Mouse (Mus musculus): ENCODE measurements at regions not wholly inside any gene's neighbourhood (a gene's known extent, or its start where the extent isn't known, plus 50 kb on each side); places are given as distances from the start of the nearest gene placed in this dataset.

DNA sequence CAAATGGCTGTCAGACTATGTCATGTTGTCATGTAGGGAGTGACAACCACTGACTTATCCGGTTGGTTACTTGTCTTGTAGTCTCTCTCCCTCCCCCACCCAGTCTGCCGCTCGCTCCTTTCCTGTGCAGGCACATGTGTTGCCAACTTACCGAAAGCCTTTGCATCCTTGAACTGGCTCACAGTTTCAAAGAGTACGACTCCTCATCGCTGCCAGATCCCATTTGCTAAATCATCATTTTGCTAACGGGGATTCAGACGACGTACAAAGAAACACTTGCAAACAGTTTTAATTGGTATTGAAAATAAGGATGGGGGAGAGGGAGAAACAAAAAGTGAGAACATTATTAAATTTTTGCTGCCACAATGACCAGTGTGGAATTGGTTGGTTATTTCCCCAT lies 582.7 kb downstream of the Vrk1 start:
- Histone ChIP-seq H3K9me3 (ENCODE audit: control insufficient read depth, low read length) (peaks cover 42% of the 10 kb centered on the region), H3K4me3 (replicated peaks) (no peak overlapping the region), H3K36me3 (ENCODE audit: control insufficient read depth) (no peaks in the 10 kb centered on the region), H3K4me1 (ENCODE audit: control insufficient read depth) (no peaks in the 10 kb centered on the region), H3K27me3 (ENCODE audit: control insufficient read depth) (no peaks in the 10 kb centered on the region)
- TF ChIP-seq GATA1 (IDR thresholded peaks at IDR 0.05; ENCODE audit: low read length): no peak
- no peak for TF ChIP-seq TAL1 (IDR thresholded peaks at IDR 0.05; ENCODE audit: low read length)

DNA sequence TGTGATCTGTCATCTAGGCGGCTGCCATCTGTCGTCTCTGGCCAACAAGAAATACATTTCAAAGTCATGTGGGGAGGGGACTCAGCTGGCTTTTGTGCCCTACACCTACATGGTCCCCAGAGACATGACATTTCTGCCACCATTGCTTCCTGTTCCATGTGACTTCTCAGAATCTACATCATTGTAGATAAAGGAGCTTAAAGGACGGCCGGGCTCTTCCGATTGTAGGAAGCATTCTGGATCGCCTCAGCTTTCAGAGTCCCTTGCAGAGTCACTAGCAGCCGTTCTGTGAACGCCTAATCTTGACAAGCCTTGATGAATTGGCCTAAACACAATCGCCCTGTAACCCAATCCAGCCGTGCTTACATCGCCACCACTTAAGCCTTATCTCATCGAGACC lies 587.6 kb downstream of the Vrk1 start:
- no peaks in the 10 kb centered on the region for H3K27me3 ChIP-seq (ENCODE audit: control insufficient read depth)
- H3K4me3 ChIP-seq (replicated peaks): no peak overlapping the region
- peaks cover 21% of the 10 kb centered on the region for H3K9me3 ChIP-seq (ENCODE audit: control insufficient read depth, low read length)
- H3K4me1 ChIP-seq (ENCODE audit: control insufficient read depth): no peaks in the 10 kb centered on the region
- H3K36me3 ChIP-seq (ENCODE audit: control insufficient read depth): no peaks in the 10 kb centered on the region
- TF ChIP-seq GATA1 (IDR thresholded peaks at IDR 0.05; ENCODE audit: low read length) (no peak), TAL1 (IDR thresholded peaks at IDR 0.05; ENCODE audit: low read length) (no peak)

DNA sequence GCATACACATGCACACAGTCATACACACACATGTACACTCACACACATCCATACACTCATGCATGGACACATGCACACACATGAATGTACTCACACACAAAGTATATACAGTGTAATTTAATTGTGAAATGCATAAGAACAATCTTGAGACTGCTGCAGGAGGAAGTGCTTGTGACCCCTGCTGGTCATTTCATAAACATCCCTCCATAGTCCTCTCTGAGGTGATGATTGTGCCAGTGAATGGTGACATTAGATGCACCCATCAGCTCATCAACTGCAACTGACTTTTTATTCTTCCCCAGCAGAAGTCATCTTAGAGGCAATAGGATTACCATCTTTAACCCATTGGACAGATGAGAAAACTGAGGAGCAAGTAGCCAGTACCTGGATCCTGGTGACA lies 597.2 kb downstream of the Vrk1 start:
- H3K4me3 ChIP-seq (replicated peaks): no peak overlapping the region
- H3K9me3 ChIP-seq (ENCODE audit: control insufficient read depth, low read length): peaks cover 68% of the 10 kb centered on the region
- TF ChIP-seq TAL1 (IDR thresholded peaks at IDR 0.05; ENCODE audit: low read length): no peak
- TF ChIP-seq GATA1 (IDR thresholded peaks at IDR 0.05; ENCODE audit: low read length): no peak

DNA sequence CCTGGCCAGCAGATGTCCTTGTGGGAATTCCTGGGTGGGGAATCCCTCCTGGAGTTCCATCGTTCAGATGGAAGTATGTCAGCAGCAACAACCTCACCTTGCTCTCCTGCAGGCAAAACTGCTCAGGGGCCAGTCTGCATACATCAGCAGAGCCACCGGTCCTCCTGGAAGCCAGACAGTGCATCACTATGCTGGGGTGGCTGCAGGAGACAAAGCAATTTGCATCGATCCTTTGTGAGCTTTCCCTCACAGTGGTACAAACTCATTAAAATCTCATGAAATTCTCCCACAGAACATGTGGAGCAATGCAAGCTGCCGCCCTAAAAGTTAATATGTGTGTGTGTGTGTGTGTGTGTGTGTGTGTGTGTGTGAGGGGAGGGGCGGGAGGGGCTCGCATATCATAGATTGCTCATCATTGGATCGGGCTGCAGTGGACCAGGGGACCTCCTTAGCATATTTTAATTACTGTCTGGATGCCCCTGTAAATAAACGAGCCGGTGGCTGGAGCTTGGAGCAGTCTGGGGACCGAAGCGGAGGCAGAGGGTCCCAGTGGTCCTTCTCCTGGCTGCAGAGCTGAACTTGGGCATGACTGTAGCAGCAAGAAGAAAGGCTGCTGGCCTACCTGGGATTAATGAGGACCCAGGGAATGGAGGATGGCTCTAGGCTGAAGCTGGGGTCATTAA lies 597.8 kb downstream of the Vrk1 start:
- Histone ChIP-seq H3K27me3 (ENCODE audit: control insufficient read depth) (no peaks in the 10 kb centered on the region), H3K4me1 (ENCODE audit: control insufficient read depth) (no peaks in the 10 kb centered on the region), H3K36me3 (ENCODE audit: control insufficient read depth) (no peaks in the 10 kb centered on the region), H3K9me3 (ENCODE audit: control insufficient read depth, low read length) (peaks cover 73% of the 10 kb centered on the region), H3K4me3 (replicated peaks) (no peak overlapping the region)
- TF ChIP-seq GATA1 (IDR thresholded peaks at IDR 0.05; ENCODE audit: low read length) (no peak), TAL1 (IDR thresholded peaks at IDR 0.05; ENCODE audit: low read length) (no peak)

More for the DNA sequence above, 597.2 kb downstream of the Vrk1 start:
- H3K27me3 ChIP-seq (ENCODE audit: control insufficient read depth): no peaks in the 10 kb centered on the region
- H3K36me3 ChIP-seq (ENCODE audit: control insufficient read depth): no peaks in the 10 kb centered on the region
- no peaks in the 10 kb centered on the region for H3K4me1 ChIP-seq (ENCODE audit: control insufficient read depth)

DNA sequence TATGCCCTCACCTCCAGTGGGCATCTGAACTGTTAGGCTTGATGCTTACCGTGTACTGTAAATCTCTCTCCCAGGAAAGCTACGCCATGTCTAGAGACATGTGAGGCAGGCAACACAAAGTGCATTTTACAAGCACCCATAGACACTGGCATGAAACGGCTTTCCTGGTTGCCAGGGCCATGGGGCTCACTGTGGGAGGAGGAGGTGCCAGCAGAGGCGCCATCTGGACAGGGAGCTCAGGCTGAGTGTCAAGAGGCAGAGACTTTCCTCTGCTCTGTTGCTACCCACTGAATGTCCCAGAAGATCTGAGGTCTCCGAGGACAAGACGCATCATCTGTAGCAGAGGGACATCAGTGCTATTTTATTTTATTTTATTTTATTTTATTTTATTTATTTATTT lies 608.7 kb downstream of the Vrk1 start:
- H3K4me3 ChIP-seq (replicated peaks): no peak overlapping the region
- peaks cover 72% of the 10 kb centered on the region for H3K9me3 ChIP-seq (ENCODE audit: control insufficient read depth, low read length)
- no peaks in the 10 kb centered on the region for H3K36me3 ChIP-seq (ENCODE audit: control insufficient read depth)
- no peaks in the 10 kb centered on the region for H3K27me3 ChIP-seq (ENCODE audit: control insufficient read depth)
- no peaks in the 10 kb centered on the region for H3K4me1 ChIP-seq (ENCODE audit: control insufficient read depth)
- no peak for TF ChIP-seq TAL1 (IDR thresholded peaks at IDR 0.05; ENCODE audit: low read length)
- TF ChIP-seq GATA1 (IDR thresholded peaks at IDR 0.05; ENCODE audit: low read length): no peak

DNA sequence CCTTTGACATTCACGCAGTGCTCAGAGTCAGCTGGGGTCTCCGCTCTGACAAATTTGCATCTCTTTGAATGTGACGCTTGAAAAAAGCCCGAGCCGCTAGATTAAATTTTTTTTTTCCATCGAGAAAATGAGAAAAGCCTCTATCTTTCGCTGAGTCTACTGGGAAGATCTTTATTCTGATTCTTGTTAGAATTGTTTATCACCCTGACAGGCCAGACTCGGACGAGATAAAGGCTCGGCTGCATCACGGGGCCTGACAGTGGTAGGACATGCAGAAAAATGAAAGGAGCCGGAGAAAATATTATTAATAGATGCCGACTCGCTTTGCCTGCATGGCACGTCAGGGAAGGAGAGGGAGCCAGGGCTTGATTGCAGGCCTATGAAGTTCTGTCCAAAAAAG lies 616.8 kb downstream of the Vrk1 start:
- no peak overlapping the region for H3K4me3 ChIP-seq (replicated peaks)
- H3K9me3 ChIP-seq (ENCODE audit: control insufficient read depth, low read length): peaks cover 63% of the 10 kb centered on the region
- no peaks in the 10 kb centered on the region for H3K36me3 ChIP-seq (ENCODE audit: control insufficient read depth)
- H3K27me3 ChIP-seq (ENCODE audit: control insufficient read depth): no peaks in the 10 kb centered on the region
- TF ChIP-seq GATA1 (IDR thresholded peaks at IDR 0.05; ENCODE audit: low read length) (no peak), TAL1 (IDR thresholded peaks at IDR 0.05; ENCODE audit: low read length) (no peak)
- no peaks in the 10 kb centered on the region for H3K4me1 ChIP-seq (ENCODE audit: control insufficient read depth)

DNA sequence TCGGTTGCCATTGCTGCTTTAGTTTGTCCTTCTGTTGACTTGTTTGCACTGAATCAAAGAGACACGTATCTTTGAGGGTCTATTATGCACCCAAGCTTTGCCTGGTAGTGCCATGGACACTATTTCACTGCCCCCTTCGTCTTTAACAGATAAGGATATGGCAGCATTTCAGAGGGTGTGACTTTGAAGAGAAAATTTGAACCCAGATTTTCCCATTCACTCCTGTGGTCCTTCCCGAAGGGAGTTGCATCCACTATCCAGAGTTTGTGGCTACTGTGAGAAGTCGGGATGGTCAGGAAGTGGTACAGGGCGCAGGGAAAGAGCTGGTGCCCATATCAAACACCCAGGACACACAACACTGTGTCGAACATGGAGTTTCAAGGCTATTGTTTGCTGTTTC lies 622.5 kb downstream of the Vrk1 start:
- H3K4me3 ChIP-seq (replicated peaks): no peak overlapping the region

DNA sequence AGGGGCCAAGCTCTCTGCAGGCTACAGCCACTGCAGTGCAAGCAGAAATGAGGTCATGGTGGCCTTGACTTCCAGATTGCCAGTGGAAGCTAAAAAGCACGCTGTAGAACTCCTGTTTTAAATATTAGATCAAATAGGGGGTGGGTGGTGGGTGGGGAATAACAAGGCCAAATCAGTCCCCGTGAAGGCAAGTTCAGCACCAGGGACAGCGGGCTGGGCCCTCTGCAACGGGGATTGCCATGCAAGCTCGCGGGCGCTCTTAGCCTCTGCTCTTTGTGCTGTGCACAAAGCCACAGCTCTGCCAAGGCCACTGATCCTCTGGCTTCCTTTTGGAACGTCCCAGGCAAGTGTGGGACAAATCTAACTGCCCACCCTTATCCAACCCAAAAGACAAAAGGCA lies 623.1 kb downstream of the Vrk1 start:
- no peaks in the 10 kb centered on the region for H3K4me1 ChIP-seq (ENCODE audit: control insufficient read depth)
- H3K27me3 ChIP-seq (ENCODE audit: control insufficient read depth): no peaks in the 10 kb centered on the region
- peaks cover 75% of the 10 kb centered on the region for H3K9me3 ChIP-seq (ENCODE audit: control insufficient read depth, low read length)
- H3K4me3 ChIP-seq (replicated peaks): no peak overlapping the region
- H3K36me3 ChIP-seq (ENCODE audit: control insufficient read depth): no peaks in the 10 kb centered on the region
- no peak for TF ChIP-seq GATA1 (IDR thresholded peaks at IDR 0.05; ENCODE audit: low read length)
- no peak for TF ChIP-seq TAL1 (IDR thresholded peaks at IDR 0.05; ENCODE audit: low read length)

More for the DNA sequence above, 622.5 kb downstream of the Vrk1 start:
- H3K36me3 ChIP-seq (ENCODE audit: control insufficient read depth): no peaks in the 10 kb centered on the region
- TF ChIP-seq GATA1 (IDR thresholded peaks at IDR 0.05; ENCODE audit: low read length): no peak
- TF ChIP-seq TAL1 (IDR thresholded peaks at IDR 0.05; ENCODE audit: low read length): no peak
- H3K4me1 ChIP-seq (ENCODE audit: control insufficient read depth): no peaks in the 10 kb centered on the region
- no peaks in the 10 kb centered on the region for H3K27me3 ChIP-seq (ENCODE audit: control insufficient read depth)
- H3K9me3 ChIP-seq (ENCODE audit: control insufficient read depth, low read length): peaks cover 78% of the 10 kb centered on the region

DNA sequence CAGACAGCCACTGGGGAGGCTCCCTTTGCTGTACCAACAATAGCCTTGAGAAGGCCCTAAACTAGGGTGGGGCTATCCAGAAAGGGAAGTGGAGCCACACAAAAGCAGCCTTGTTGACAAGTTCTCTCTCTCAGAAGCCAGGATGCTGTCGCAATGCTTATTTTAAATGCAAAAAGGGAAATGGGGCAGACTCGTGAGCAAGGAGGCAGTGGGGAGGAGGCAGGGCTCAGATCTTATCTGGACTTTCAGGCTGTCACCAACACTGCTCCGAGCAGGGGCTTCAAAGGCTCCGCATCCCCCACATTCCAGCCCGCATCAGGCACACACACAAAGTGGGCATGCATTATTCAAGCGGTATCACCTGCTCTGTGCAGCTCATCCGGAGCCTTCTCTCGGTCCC lies 648.3 kb downstream of the Vrk1 start:
- peaks cover 68% of the 10 kb centered on the region for H3K9me3 ChIP-seq (ENCODE audit: control insufficient read depth, low read length)
- no peaks in the 10 kb centered on the region for H3K36me3 ChIP-seq (ENCODE audit: control insufficient read depth)
- H3K4me3 ChIP-seq (replicated peaks): no peak overlapping the region
- TF ChIP-seq TAL1 (IDR thresholded peaks at IDR 0.05; ENCODE audit: low read length) (no peak), GATA1 (IDR thresholded peaks at IDR 0.05; ENCODE audit: low read length) (no peak)
- H3K27me3 ChIP-seq (ENCODE audit: control insufficient read depth): no peaks in the 10 kb centered on the region; the same call in 1 of the 2 replicates
- no peaks in the 10 kb centered on the region for H3K4me1 ChIP-seq (ENCODE audit: control insufficient read depth)
